Mouse (Mus musculus) spleen, adult 2 months (tissue): ENCODE measurements around the gene Mpdu1. TPM values are rescaled to one million over a fixed set of nuclear protein-coding genes. Genes with fewer than 3 reads are reported as not detected.
A peak's percentile ranks its signal among the peaks of the same experiment; 100 is the strongest.

Experiments
- DNase-seq, 2 experiments: peaks; one replicate each; pipeline versions ENCODE4 v3.0.0 to v3.0.0-alpha.2; 2012 to 2021; ENCODE audit warnings: low spot score in 2 of 2, low read depth in 1 of 2
- H3K27ac ChIP-seq: fragments of 200-500 bp; 2 replicates; pipeline ENCODE4 v1.5.1; 2012; ENCODE audit warnings: low read length, inconsistent platforms; ENCODE audit not compliant: insufficient read depth
- H3K27me3 ChIP-seq: fragments of 200-500 bp; 2 replicates; pipeline ENCODE4 v1.6.1; 2012; ENCODE audit warnings: mild to moderate bottlenecking, moderate library complexity, low read length, inconsistent platforms; ENCODE audit not compliant: control insufficient read depth, insufficient read depth
- H3K36me3 ChIP-seq: fragments of 200-500 bp; 2 replicates; pipeline ENCODE4 v1.6.1; 2012; ENCODE audit warnings: mild to moderate bottlenecking, low read length, inconsistent platforms; ENCODE audit not compliant: control insufficient read depth, insufficient read depth
- H3K4me1 ChIP-seq: fragments of 200-500 bp; 2 replicates; pipeline ENCODE4 v1.6.1; 2011; ENCODE audit warnings: inconsistent platforms; ENCODE audit not compliant: control insufficient read depth, insufficient read depth, insufficient read length
- H3K4me3 ChIP-seq: fragments of 200-500 bp; 2 replicates; pipeline ENCODE4 v1.5.1; 2011; ENCODE audit warnings: mild to moderate bottlenecking, inconsistent platforms; ENCODE audit not compliant: insufficient read depth, insufficient read length; ENCODE audit errors: extremely low read depth
- CTCF ChIP-seq: fragments of 200-500 bp; IDR thresholded peaks from 2 replicates; pipeline ENCODE4 v1.5.1; 2011; ENCODE audit warnings: mild to moderate bottlenecking, inconsistent platforms; ENCODE audit not compliant: insufficient read depth, insufficient read length, insufficient replicate concordance; ENCODE audit errors: extremely low read depth
- POLR2A ChIP-seq: fragments of 200-500 bp; IDR thresholded peaks from 2 replicates; pipeline ENCODE4 v1.6.1; 2011; ENCODE audit warnings: low read depth, low read length, inconsistent platforms
- WGBS: fragments of 180-500 bp; shearing (Covaris S2); methylation state at CpG from one replicate; pipeline ENCODE4 v1.1.7; 2018; 5-methylcytosine and 5-hydroxymethylcytosine counted together
- polyA plus RNA-seq: library from polyadenylated mRNA; depleted of rRNA; stranded (reverse); fragments of >200 nt; gene quantifications from 2 replicates; pipeline ENCODE4 v1.2.3, GENCODE M21; 2012

The Mpdu1 gene
- polyA plus RNA-seq, 1 experiment, result 63.6 TPM

DNA sequence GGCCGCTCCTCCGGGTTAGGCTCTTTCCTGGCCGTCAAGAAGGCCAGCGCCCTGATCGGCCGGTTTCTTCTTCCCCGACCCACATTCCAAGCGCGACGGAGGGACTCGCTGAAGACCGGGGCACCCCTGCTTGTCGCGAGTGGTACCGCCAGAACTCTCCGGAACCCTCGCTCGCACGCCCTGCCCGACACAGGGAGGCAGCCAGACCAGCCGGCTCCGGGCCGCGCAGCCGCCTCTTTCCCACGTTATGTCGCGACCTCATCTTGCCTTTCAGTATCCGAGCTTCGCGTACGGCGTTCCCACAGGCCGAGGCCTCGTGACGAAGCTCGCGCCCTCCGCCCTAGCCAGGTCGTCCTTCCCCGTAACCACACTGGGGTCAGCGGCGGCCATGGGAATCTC is 9.3 kb upstream of the Mpdu1 start:
- Histone ChIP-seq H3K36me3 (peaks cover 38% of the 10 kb centered on the region), H3K27me3 (no peaks in the 10 kb centered on the region), H3K4me1 (0 out of 2 replicates have a peak, but pooled peaks cover 7% of the 10 kb centered on the region), H3K4me3 (peak overlapping the region; percentile 93), H3K27ac (peak overlapping the region; percentile 95)
- WGBS, result under 1% methylated on average over 43 of the region's 43 CpGs
- DNase-seq, result no peak
- no peak for TF ChIP-seq CTCF
- TF ChIP-seq POLR2A, result no peak

DNA sequence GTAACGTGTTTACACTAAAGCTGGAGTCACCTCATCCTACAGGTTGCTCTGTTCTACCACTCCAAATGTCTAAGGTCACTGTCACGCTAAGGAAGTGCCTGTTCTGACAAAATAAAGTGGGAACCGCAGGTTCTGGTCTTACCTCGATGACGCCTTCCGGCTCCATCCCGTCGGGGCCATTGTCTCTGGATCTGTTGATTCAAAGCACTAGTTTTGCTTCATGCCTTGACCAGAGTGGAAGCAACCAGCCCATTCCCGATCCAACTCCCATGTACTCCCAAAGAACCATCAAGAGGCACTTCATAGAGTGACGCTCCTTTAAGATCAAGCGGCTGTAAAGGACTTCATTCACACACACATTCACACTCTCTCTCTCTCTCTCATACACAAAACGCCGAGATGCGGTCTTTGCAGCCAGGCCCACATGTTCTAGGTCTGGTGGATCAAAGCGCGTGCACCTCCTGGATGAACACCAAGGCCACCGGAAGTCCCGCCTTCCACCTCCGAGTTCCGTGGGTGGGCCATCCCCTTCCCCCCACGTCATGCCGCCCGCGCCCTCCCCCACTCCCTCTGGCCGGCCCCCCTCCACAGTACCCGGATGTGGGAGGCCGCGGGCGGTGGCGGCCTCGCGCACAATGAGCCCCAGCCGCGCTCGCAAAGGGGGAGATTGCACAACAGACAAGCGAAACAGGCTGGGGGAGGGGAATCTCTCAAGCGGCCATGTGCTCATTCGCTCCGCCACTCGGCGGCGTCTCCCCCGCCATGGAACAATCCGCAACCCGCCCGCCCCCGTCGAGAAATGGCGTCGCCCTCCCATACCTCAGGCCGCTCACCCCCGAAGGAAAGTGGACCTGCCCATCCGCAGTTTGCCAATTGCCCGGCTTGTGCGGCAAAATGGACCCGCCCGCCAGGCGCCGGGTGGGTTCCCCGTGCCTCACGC is 8.6 kb upstream of the Mpdu1 start:
- peak; percentile 94 for DNase-seq
- no peak; the same call in none of the 2 replicates for TF ChIP-seq POLR2A
- TF ChIP-seq CTCF, result no peak
- Histone ChIP-seq H3K36me3 (peaks cover 36% of the 10 kb centered on the region), H3K27me3 (no peaks in the 10 kb centered on the region), H3K4me1 (0 out of 2 replicates have a peak, but pooled peaks cover 7% of the 10 kb centered on the region), H3K4me3 (peak overlapping the region; percentile 93), H3K27ac (peak overlapping the region; percentile 95)
- WGBS, result under 1% methylated on average over 60 of the region's 61 CpGs

DNA sequence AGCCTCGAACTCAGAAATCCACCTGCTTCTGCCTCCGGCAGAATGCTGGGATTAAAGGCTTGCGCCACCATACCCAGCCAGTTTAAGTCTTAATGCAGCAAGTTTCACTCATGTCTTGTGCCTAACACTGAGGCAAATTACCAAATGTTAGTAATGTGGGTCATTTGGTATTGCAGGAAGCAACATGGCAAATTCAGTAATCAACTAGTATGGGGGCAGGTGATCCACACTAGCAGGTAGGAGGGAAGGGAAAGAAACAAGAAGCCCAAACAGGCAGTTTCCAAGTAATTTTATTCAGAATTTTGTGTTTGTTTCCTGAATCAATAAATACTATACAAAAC is 4.2 kb upstream of the Mpdu1 start:
- Histone ChIP-seq H3K27ac (no peak overlapping the region), H3K4me1 (peaks cover 12% of the 10 kb centered on the region; the same call in 1 of the 2 replicates), H3K27me3 (no peaks in the 10 kb centered on the region), H3K4me3 (no peak overlapping the region), H3K36me3 (peaks cover 23% of the 10 kb centered on the region)
- no peak for TF ChIP-seq POLR2A
- TF ChIP-seq CTCF, result no peak
- WGBS, result 85% methylated on average over 3 of the region's 3 CpGs
- no peak for DNase-seq

DNA sequence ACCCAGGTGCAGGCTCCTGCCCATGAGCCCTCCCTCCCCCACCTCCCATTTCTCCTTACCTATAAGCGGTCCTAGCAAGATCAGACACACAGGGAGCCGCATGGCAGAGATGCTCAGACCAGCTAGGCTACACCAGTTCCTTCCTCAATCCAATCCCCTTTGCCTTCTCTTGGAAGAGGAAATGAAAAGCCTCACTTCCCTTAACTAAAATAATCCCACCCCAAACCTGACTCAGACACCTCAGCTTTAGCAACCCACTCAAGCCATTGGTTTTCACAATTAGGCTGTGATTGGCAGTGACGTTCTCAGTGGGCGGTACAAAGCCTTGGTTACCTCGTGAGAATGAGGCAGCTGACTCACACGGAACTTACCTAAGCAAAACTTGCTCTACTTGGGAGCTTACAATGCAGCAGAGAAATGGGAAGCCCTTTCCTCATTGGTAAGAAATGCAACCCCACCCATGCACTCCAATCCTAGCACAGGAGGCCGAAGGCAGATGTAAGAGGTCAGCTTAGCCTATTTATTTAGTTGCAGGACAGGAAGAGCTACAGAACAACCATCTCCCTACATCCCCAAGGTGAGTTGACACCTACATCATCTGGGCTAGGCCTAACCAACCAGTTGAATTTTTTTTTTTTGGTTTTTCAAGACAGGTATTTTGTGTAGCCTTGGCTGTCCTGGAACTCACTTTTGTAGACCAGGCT is 3.7 kb upstream of the Mpdu1 start, which contains the start of gene Cd68:
TSS of gene Cd68 (minus strand) at position 193 of the 704 bp plus-strand sequence.
- DNase-seq, result peak; percentile 48 to 84
- Histone ChIP-seq H3K27me3 (no peaks in the 10 kb centered on the region), H3K36me3 (peaks cover 23% of the 10 kb centered on the region), H3K4me1 (peaks cover 12% of the 10 kb centered on the region; the same call in 1 of the 2 replicates), H3K4me3 (peak within 1 kb of the TSS; percentile 31; the same call in 1 of the 2 replicates), H3K27ac (peak within 1 kb of the TSS; percentile 45)
- TF ChIP-seq POLR2A (0 out of 2 replicates have a peak, but pooled peaks have one; percentile 7), CTCF (no peak)
- WGBS, result 32% methylated on average over 7 of the region's 7 CpGs

DNA sequence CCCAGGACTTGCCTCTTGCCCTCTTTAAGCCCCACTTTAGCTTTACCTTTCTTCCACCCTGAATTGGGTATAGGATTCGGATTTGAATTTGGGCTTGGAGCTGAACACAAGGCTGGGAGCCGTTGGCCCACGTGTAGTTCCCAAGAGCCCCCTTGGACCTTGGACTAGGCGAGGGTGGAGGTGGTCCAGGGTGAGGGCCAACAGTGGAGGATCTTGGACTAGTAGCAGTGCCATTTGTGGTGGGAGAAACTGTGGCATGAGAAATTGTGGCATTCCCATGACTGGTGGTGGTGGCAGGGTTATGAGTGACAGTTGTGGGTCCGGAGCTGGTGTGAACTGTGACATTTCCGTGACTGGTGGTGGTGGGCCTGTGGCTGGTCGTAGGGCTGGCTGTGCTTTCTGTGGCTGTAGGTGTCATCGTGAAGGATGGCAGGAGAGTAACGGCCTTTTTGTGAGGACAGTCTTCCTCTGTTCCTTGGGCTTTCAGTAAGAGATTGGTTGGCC is 3.1 kb upstream of the Mpdu1 start:
- peak overlapping the region; percentile 45 for H3K27ac ChIP-seq
- 80% methylated on average over 9 of the region's 9 CpGs for WGBS

DNA sequence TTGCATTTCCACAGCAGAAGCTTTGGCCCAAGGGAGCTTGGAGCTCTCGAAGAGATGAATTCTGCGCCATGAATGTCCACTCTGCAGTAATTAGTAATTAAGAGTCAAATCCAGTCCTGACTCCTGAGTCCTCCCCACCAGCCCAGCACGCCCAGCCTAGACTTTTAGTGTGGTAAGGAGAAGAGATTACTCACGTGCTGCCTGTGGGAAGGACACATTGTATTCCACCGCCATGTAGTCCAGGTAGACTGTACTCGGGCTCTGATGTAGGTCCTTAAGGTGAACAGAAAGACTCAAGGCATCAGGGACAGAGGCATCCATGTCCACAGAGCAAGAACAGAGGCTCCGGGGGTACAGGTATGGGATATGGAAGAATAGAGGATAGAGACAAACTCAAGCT is 2.4 kb upstream of the Mpdu1 start:
- Histone ChIP-seq H3K4me3 (no peak overlapping the region), H3K27me3 (no peaks in the 10 kb centered on the region), H3K4me1 (peaks cover 8% of the 10 kb centered on the region; the same call in 1 of the 2 replicates), H3K27ac (no peak overlapping the region; the same call in 1 of the 2 replicates), H3K36me3 (peaks cover 20% of the 10 kb centered on the region)
- 92% methylated on average over 7 of the region's 7 CpGs for WGBS
- DNase-seq, result no peak
- TF ChIP-seq CTCF, result no peak
- no peak for TF ChIP-seq POLR2A

More for the DNA sequence above, 3.1 kb upstream of the Mpdu1 start:
- TF ChIP-seq CTCF (no peak), POLR2A (no peak)
- Histone ChIP-seq H3K4me1 (peaks cover 8% of the 10 kb centered on the region; the same call in 1 of the 2 replicates), H3K36me3 (peaks cover 23% of the 10 kb centered on the region), H3K27me3 (no peaks in the 10 kb centered on the region), H3K4me3 (peak overlapping the region; percentile 31; the same call in 1 of the 2 replicates)
- no peak for DNase-seq
